Mouse (Mus musculus) ES-Bruce4 (cell line): ENCODE data around the gene Rsph9.

Experiments used
- CTCF ChIP-seq: IDR thresholded peaks from one replicate; pipeline ENCODE4 v1.8.1; 2011; ENCODE audit warnings: low read depth, low read length
- EP300 ChIP-seq: IDR thresholded peaks from 2 replicates; pipeline ENCODE4 v1.6.1; 2011; ENCODE audit warnings: low read depth, low read length; ENCODE audit not compliant: insufficient read depth

GRCm38 (mm10) chr17:46081657-46082056, 62.4 kb downstream of the Rsph9 start:
- no peak for TF ChIP-seq EP300
- no peak for TF ChIP-seq CTCF
